Mouse (Mus musculus): ENCODE data around the gene Gm17334. TPM values are rescaled to one million over a fixed set of nuclear protein-coding genes. Genes with fewer than 3 reads are reported as not detected.

Gene Gm17334
- not detected in 2 replicates for polyA plus RNA-seq (2015; fragmentation: Nextera tagmentation; extraction: Ambion mirVana)

DNA sequence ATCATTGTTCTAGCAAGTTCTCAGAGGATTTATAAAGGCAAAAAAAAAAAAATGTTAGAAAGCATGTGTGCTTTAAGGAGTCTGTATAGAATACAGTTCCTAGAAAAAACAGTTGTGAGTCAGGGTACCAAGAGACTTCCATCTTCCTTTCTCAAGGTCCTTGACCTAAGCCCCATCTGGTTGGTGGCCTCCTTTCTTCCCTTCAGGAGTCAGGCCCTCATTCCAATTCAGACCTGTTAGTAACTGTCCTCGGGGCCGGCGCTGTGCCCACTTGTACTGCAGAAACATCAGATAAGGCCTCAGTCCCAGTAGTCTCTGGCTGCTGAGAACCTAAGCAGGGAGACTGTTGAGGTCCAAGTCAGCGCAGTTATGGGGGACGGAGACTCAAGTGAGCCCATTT is at the start of gene Gm17334:
Gene Gm17334, minus strand, starts transcription at position 101 of the 400 bp plus-strand sequence.
- H3K27me3 ChIP-seq (replicated peaks): peaks cover 29% of the 10 kb centered on the region
- no peaks in the 10 kb centered on the region for H3K9me3 ChIP-seq
- peaks cover 13% of the 10 kb centered on the region for H3K4me1 ChIP-seq
- no peaks in the 10 kb centered on the region for H3K36me3 ChIP-seq (replicated peaks)
- no peak for ATAC-seq (replicated peaks)
- no peak within 1 kb of the TSS for H3K4me2 ChIP-seq
- WGBS: 94% methylated on average over 5 of the region's 5 CpGs
- H3K9ac ChIP-seq: no peak within 1 kb of the TSS
- H3K4me3 ChIP-seq: no peak within 1 kb of the TSS
- no peak within 1 kb of the TSS for H3K27ac ChIP-seq

DNA sequence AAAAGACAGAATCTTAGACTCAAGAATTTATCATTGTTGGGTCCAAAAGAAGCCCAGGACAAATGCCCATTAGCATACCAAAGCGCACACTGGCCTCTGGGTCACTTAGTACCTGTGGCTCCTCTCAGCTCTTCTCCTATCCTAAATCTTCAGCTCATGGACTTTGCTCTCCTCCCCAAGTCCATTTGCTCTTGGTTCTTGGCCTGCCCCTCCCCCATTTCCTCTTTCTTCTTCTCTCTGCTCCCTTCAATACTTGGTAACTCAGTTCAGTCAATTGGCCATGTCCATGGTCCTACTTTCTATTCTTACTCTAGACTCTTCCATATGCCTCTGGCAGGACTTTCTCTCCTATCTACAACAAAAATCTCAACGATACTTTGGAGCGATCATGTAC is 49.0 kb upstream of the Gm17334 start:
- no peak overlapping the region for H3K9ac ChIP-seq
- no peaks in the 10 kb centered on the region for H3K9me3 ChIP-seq
- no peak overlapping the region for H3K4me3 ChIP-seq
- no peak for ATAC-seq (replicated peaks)
- H3K36me3 ChIP-seq (replicated peaks): no peaks in the 10 kb centered on the region
- H3K4me1 ChIP-seq: no peaks in the 10 kb centered on the region
- no peak overlapping the region for H3K27ac ChIP-seq
- WGBS: 92% methylated on average over 3 of the region's 3 CpGs
- no peak overlapping the region for H3K4me2 ChIP-seq
- H3K27me3 ChIP-seq (replicated peaks): no peaks in the 10 kb centered on the region

GRCm38 (mm10) chr11:53821230-53821944 is 48.4 kb upstream of the Gm17334 start:
- Histone ChIP-seq H3K27ac (no peak overlapping the region), H3K4me3 (no peak overlapping the region), H3K9me3 (no peaks in the 10 kb centered on the region), H3K9ac (no peak overlapping the region), H3K4me1 (no peaks in the 10 kb centered on the region), H3K36me3 (replicated peaks) (no peaks in the 10 kb centered on the region), H3K27me3 (replicated peaks) (no peaks in the 10 kb centered on the region), H3K4me2 (no peak overlapping the region)
- no peak for ATAC-seq (replicated peaks)
- WGBS: 86% methylated on average over 11 of the region's 11 CpGs

- H3K4me3 ChIP-seq: no peak overlapping the region
- H3K4me2 ChIP-seq: no peak overlapping the region
- H3K4me1 ChIP-seq: no peaks in the 10 kb centered on the region
- ATAC-seq (replicated peaks): no peak
- H3K27me3 ChIP-seq (replicated peaks): no peaks in the 10 kb centered on the region
- no peak overlapping the region for H3K9ac ChIP-seq
- H3K36me3 ChIP-seq (replicated peaks): no peaks in the 10 kb centered on the region
- H3K9me3 ChIP-seq: no peaks in the 10 kb centered on the region
- WGBS: 94% methylated on average over 13 of the region's 13 CpGs
- H3K27ac ChIP-seq: no peak overlapping the region
These were observed 47.7 kb upstream of the Gm17334 start for GRCm38 (mm10) chr11:53820516-53821170.

- Histone ChIP-seq H3K9ac (no peak overlapping the region), H3K4me3 (no peak overlapping the region), H3K27ac (no peak overlapping the region), H3K9me3 (no peaks in the 10 kb centered on the region), H3K4me2 (no peak overlapping the region), H3K27me3 (replicated peaks) (no peaks in the 10 kb centered on the region), H3K4me1 (no peaks in the 10 kb centered on the region), H3K36me3 (replicated peaks) (no peaks in the 10 kb centered on the region)
- no peak for ATAC-seq (replicated peaks)
- WGBS: 93% methylated on average over 6 of the region's 6 CpGs
These were observed 46.5 kb upstream of the Gm17334 start for GRCm38 (mm10) chr11:53819511-53819910.

DNA sequence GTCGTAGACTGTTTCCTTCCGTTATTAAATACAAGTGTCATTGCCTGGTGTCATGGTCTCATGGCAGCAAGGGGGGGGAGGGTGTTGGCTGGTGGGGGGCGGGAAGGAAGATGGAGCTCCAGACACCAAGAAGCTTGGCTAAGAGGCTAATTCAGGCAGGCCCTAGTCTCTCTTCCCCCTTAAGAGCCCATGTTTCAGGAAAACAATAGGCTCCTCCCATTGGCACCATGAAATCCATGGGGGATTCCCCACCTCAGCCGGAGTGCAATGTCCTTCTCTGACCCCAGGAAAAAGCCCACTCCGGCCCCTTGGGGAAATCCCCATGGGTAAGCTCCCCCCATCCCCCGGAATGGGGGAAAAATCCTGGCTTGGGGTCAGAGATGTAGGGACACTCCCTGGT is 45.8 kb upstream of the Gm17334 start:
- no peak overlapping the region for H3K4me2 ChIP-seq
- H3K9me3 ChIP-seq: no peaks in the 10 kb centered on the region
- no peaks in the 10 kb centered on the region for H3K27me3 ChIP-seq (replicated peaks)
- ATAC-seq (replicated peaks): no peak
- WGBS: 59% methylated on average over 6 of the region's 6 CpGs
- H3K4me3 ChIP-seq: no peak overlapping the region
- H3K27ac ChIP-seq: no peak overlapping the region
- H3K36me3 ChIP-seq (replicated peaks): no peaks in the 10 kb centered on the region
- no peak overlapping the region for H3K9ac ChIP-seq
- H3K4me1 ChIP-seq: no peaks in the 10 kb centered on the region

GRCm38 (mm10) chr11:53816841-53817375 is 43.9 kb upstream of the Gm17334 start:
- Histone ChIP-seq H3K9me3 (no peaks in the 10 kb centered on the region), H3K27ac (no peak overlapping the region), H3K4me2 (no peak overlapping the region), H3K4me1 (no peaks in the 10 kb centered on the region), H3K36me3 (replicated peaks) (no peaks in the 10 kb centered on the region), H3K27me3 (replicated peaks) (no peaks in the 10 kb centered on the region), H3K4me3 (no peak overlapping the region), H3K9ac (no peak overlapping the region)
- ATAC-seq (replicated peaks): no peak
- 92% methylated on average over 5 of the region's 5 CpGs for WGBS

DNA sequence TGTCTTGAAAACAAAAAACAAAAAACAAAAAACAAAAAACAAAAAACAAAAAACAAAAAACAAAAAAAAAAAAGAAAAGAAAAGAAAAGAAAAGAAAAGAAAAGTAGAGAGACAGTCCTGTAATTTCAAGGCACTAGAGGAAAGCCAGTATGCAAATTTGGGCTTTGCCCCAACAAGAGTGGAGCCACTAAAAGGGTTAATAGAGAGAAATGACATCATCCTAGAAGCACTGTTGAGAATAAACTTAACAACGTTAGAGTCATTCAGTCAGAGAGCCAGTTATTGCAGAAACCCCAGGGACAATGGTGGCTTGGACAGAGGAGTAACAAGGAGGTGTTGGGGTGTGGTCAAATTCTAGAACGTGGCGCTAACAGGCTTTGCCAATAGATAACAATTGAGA is 41.8 kb upstream of the Gm17334 start:
- 65% methylated on average over 3 of the region's 3 CpGs for WGBS
- ATAC-seq (replicated peaks): no peak
- no peaks in the 10 kb centered on the region for H3K4me1 ChIP-seq
- no peak overlapping the region for H3K27ac ChIP-seq
- no peaks in the 10 kb centered on the region for H3K27me3 ChIP-seq (replicated peaks)
- H3K4me2 ChIP-seq: no peak overlapping the region
- no peaks in the 10 kb centered on the region for H3K36me3 ChIP-seq (replicated peaks)
- no peak overlapping the region for H3K9ac ChIP-seq
- no peak overlapping the region for H3K4me3 ChIP-seq
- H3K9me3 ChIP-seq: no peaks in the 10 kb centered on the region

GRCm38 (mm10) chr11:53813001-53813868 is 40.2 kb upstream of the Gm17334 start:
- no peak overlapping the region for H3K4me2 ChIP-seq
- no peak for ATAC-seq (replicated peaks)
- H3K36me3 ChIP-seq (replicated peaks): no peaks in the 10 kb centered on the region
- 85% methylated on average over 16 of the region's 16 CpGs for WGBS
- no peaks in the 10 kb centered on the region for H3K9me3 ChIP-seq
- H3K27ac ChIP-seq: no peak overlapping the region
- H3K4me3 ChIP-seq: no peak overlapping the region
- H3K9ac ChIP-seq: no peak overlapping the region
- no peaks in the 10 kb centered on the region for H3K27me3 ChIP-seq (replicated peaks)
- no peaks in the 10 kb centered on the region for H3K4me1 ChIP-seq

DNA sequence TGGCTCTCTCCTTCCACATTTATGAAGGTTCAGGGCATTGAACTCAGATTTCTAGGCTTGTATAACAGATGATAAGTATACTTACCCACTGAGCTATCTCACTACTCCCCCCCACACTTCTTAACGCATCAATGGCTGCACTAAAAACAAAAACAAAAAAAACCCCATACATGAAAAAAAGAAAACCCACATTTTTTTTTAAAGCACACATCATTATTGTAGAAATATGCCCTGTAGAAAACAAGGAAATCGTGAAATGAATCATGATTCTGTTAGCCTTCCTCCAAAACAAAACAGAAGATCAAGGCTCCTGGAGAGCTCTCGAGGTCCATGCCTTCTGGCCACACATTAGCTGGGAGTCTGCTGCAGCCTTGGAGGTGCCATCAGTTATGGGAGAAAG is 38.3 kb upstream of the Gm17334 start:
- Histone ChIP-seq H3K9ac (no peak overlapping the region), H3K4me1 (no peaks in the 10 kb centered on the region), H3K27me3 (replicated peaks) (no peaks in the 10 kb centered on the region), H3K4me2 (no peak overlapping the region), H3K27ac (no peak overlapping the region), H3K9me3 (no peaks in the 10 kb centered on the region), H3K36me3 (replicated peaks) (no peaks in the 10 kb centered on the region), H3K4me3 (no peak overlapping the region)
- ATAC-seq (replicated peaks): no peak
- 83% methylated on average over 3 of the region's 3 CpGs for WGBS

DNA sequence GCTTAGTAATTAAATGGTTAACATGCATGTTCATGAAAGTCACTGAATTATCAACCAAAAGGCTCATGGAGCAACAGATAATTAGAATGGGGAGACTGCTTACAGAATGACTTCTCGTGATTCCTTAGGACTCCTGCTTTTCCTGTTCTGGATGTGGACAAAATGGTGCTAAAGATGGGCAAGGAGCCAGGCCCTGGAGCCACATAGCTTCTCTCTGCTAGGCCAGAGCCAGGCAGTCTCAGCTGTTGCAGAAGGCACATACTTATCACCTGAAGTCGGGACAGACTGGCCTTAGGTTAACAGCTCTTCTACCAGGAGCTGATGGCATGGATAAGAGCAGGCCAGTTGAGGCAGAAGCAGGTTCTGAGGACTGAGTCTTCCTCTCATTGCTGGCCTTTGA is 37.8 kb upstream of the Gm17334 start:
- no peak overlapping the region for H3K4me2 ChIP-seq
- H3K4me3 ChIP-seq: no peak overlapping the region
- WGBS: 87% methylated on average over 2 of the region's 2 CpGs
- H3K9me3 ChIP-seq: no peaks in the 10 kb centered on the region
- H3K9ac ChIP-seq: no peak overlapping the region
- no peak for ATAC-seq (replicated peaks)
- H3K4me1 ChIP-seq: no peaks in the 10 kb centered on the region
- H3K27ac ChIP-seq: no peak overlapping the region
- H3K36me3 ChIP-seq (replicated peaks): no peaks in the 10 kb centered on the region
- no peaks in the 10 kb centered on the region for H3K27me3 ChIP-seq (replicated peaks)

- ATAC-seq (replicated peaks): no peak
- Histone ChIP-seq H3K36me3 (replicated peaks) (no peaks in the 10 kb centered on the region), H3K27ac (no peak overlapping the region), H3K9ac (no peak overlapping the region), H3K4me1 (no peaks in the 10 kb centered on the region), H3K27me3 (replicated peaks) (no peaks in the 10 kb centered on the region), H3K9me3 (no peaks in the 10 kb centered on the region), H3K4me2 (no peak overlapping the region), H3K4me3 (no peak overlapping the region)
- 57% methylated on average over 5 of the region's 5 CpGs for WGBS
These were observed 37.2 kb upstream of the Gm17334 start for GRCm38 (mm10) chr11:53810156-53810555.

Measured in midbrain, embryonic 15.5 days (tissue).